Mouse (Mus musculus) small intestine, adult 2 months (tissue): ENCODE data around the gene Mvk. TPM values are rescaled to one million over a fixed set of nuclear protein-coding genes. Genes with fewer than 3 reads are reported as not detected.

ENCODE experiments used
- H3K27ac ChIP-seq: fragments of 200-500 bp; 2 replicates; pipeline ENCODE4 v1.5.1; 2012; ENCODE audit warnings: low read depth, low read length, control low read depth, inconsistent platforms; ENCODE audit not compliant: insufficient read depth
- H3K27me3 ChIP-seq: fragments of 200-500 bp; 2 replicates; pipeline ENCODE4 v1.6.1; 2012; ENCODE audit warnings: mild to moderate bottlenecking, moderate library complexity, low read length, inconsistent platforms; ENCODE audit not compliant: control insufficient read depth, insufficient read depth
- H3K36me3 ChIP-seq: fragments of 200-500 bp; 2 replicates; pipeline ENCODE4 v1.6.1; 2012; ENCODE audit warnings: mild to moderate bottlenecking, low read length, control low read depth, inconsistent platforms; ENCODE audit not compliant: control insufficient read depth, insufficient read depth
- H3K4me1 ChIP-seq: fragments of 200-500 bp; 2 replicates; pipeline ENCODE4 v1.6.1; 2012; ENCODE audit warnings: low read length, inconsistent platforms, mixed read lengths; ENCODE audit not compliant: control insufficient read depth, insufficient read depth, insufficient read length
- H3K4me3 ChIP-seq: fragments of 200-500 bp; 2 replicates; pipeline ENCODE4 v1.5.1; 2012; ENCODE audit warnings: low read depth, mild to moderate bottlenecking, control low read depth, inconsistent platforms, low read length, moderate library complexity
- CTCF ChIP-seq: fragments of 200-500 bp; IDR thresholded peaks from 2 replicates; pipeline ENCODE4 v1.5.1; 2012; ENCODE audit warnings: low read depth, mild to moderate bottlenecking, control low read depth, inconsistent platforms, low read length, moderate library complexity, mixed read lengths; ENCODE audit not compliant: insufficient replicate concordance, insufficient read length; ENCODE audit errors: extremely low read depth
- POLR2A ChIP-seq: fragments of 200-500 bp; IDR thresholded peaks from 2 replicates; pipeline ENCODE4 v1.6.1; 2012; ENCODE audit warnings: low read depth, mild to moderate bottlenecking, control low read depth, inconsistent platforms, low read length, moderate library complexity
- WGBS: fragments of 180-500 bp; shearing (Covaris S2); methylation state at CpG from one replicate; pipeline ENCODE4 v1.1.7; 2018; 5-methylcytosine and 5-hydroxymethylcytosine counted together
- polyA plus RNA-seq: library from polyadenylated mRNA; depleted of rRNA; stranded (reverse); fragments of >200 nt; gene quantifications from 2 replicates; pipeline ENCODE4 v1.2.3, GENCODE M21; 2012; rRNA removed

The Mvk gene
- polyA plus RNA-seq, 1 experiment: 44.6 TPM

- 12% methylated on average over 4 of the region's 4 CpGs for WGBS
- Histone ChIP-seq H3K4me1 (peaks cover 3% of the 10 kb centered on the region), H3K4me3 (no peak overlapping the region), H3K27me3 (no peaks in the 10 kb centered on the region), H3K27ac (no peak overlapping the region), H3K36me3 (no peaks in the 10 kb centered on the region)
- TF ChIP-seq CTCF: no peak
- TF ChIP-seq POLR2A: no peak
Observed at GRCm38 (mm10) chr5:114507964-114508363, 63.9 kb downstream of the Mvk start.

DNA sequence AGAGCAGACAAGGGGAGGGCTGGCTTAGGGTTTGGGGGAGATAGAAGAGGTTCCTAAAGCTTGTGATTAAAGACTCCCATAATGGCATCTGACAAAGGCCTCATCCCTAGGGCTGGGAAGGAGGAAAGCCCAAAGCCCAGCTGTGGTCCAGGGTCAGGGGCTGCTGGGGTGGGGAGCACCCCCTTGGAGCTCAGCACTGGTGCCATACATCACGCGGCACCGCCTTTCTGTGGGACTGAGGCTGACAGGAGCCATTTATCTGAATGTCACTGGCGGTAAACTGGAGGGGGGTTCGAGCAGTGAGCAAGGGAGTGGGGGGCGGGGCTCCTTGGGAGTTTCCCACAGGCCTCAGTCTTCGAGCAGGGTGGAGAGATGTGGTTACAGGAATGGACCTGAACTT, 65.4 kb downstream of the Mvk start:
- H3K4me1 ChIP-seq: peaks cover 3% of the 10 kb centered on the region
- no peaks in the 10 kb centered on the region for H3K27me3 ChIP-seq
- no peaks in the 10 kb centered on the region for H3K36me3 ChIP-seq
- TF ChIP-seq CTCF: no peak
- TF ChIP-seq POLR2A: no peak
- whole genome bisulfite sequencing: 82% methylated on average over 7 of the region's 7 CpGs
- H3K4me3 ChIP-seq: no peak overlapping the region
- H3K27ac ChIP-seq: no peak overlapping the region

Other genes with a start within 250 kb of the Mvk start
- 0.03 TPM in 1 of 2 replicates, not detected in the other for gene Foxn4, start 170.5 kb upstream of the Mvk start, polyA plus RNA-seq
- gene Myo1h, start 155.1 kb upstream of the Mvk start, polyA plus RNA-seq: 0.27 and 0.85 TPM in 2 replicates
- 47.1 and 80.2 TPM in 2 replicates for gene Kctd10, start 63.8 kb upstream of the Mvk start, polyA plus RNA-seq
- gene Ube3b, start 63.7 kb upstream of the Mvk start, polyA plus RNA-seq: 36.6 and 76.1 TPM in 2 replicates
- gene Mmab, start 209 bp upstream of the Mvk start, polyA plus RNA-seq: 5.2 and 6.7 TPM in 2 replicates
- gene Fam222a, start 123.7 kb downstream of the Mvk start, polyA plus RNA-seq: 2.8 and 5.3 TPM in 2 replicates
- 2.4 and 2.9 TPM in 2 replicates for gene Trpv4, start 214.2 kb downstream of the Mvk start, polyA plus RNA-seq
- gene Gltp, start 246.7 kb downstream of the Mvk start, polyA plus RNA-seq: 119 and 327 TPM in 2 replicates